Mouse (Mus musculus) Patski (cell line): ENCODE data around the gene Sipa1l1. TPM values are rescaled to one million over a fixed set of nuclear protein-coding genes. Genes with fewer than 3 reads are reported as not detected.
A peak's percentile ranks its signal among the peaks of the same experiment; 100 is the strongest.

Experiments
- ATAC-seq: fragments of 100-300 bp; one replicate; pipeline ENCODE4 v1.8.0; 2021
- CTCF ChIA-PET: fragments of 350-600 bp; sonication (Branson Sonifier 250); formaldehyde crosslinking; loops from one replicate; lab custom pipeline; 2022; ENCODE audit warnings: inconsistent platforms; lab: Charles Lee
- POLR2A ChIA-PET: fragments of 350-600 bp; sonication (Branson Sonifier 250); formaldehyde crosslinking; loops from one replicate; lab custom pipeline; 2022; ENCODE audit warnings: antibody characterized with exemption, inconsistent platforms; lab: Charles Lee
- DNase-seq: peaks from one replicate; pipeline ENCODE4 v3.0.0-alpha.2; 2011; ENCODE audit warnings: low read depth, low spot score
- H3K27me3 ChIP-seq: fragments of 371-371 bp; one replicate; pipeline ENCODE4 v1.5.1; 2021
- CTCF ChIP-seq: fragments of 100-300 bp; IDR thresholded peaks from one replicate; pipeline ENCODE4 v1.5.1; 2021
- in situ Hi-C: fragments of 300-500 bp; cut with MboI; formaldehyde crosslinking; loops from 3 replicates; pipeline ENCODE4 v1.11.1; 2018; ENCODE audit warnings: low pct_unique_long_range_greater_than_20kb, mixed read lengths
- polyA plus RNA-seq: library from polyadenylated mRNA; unstranded; gene quantifications from one replicate; pipeline ENCODE4 v1.2.3, GENCODE M21; 2021

The Sipa1l1 gene
- polyA plus RNA-seq, 1 experiment from 2014 or later, result 26.0 TPM

DNA sequence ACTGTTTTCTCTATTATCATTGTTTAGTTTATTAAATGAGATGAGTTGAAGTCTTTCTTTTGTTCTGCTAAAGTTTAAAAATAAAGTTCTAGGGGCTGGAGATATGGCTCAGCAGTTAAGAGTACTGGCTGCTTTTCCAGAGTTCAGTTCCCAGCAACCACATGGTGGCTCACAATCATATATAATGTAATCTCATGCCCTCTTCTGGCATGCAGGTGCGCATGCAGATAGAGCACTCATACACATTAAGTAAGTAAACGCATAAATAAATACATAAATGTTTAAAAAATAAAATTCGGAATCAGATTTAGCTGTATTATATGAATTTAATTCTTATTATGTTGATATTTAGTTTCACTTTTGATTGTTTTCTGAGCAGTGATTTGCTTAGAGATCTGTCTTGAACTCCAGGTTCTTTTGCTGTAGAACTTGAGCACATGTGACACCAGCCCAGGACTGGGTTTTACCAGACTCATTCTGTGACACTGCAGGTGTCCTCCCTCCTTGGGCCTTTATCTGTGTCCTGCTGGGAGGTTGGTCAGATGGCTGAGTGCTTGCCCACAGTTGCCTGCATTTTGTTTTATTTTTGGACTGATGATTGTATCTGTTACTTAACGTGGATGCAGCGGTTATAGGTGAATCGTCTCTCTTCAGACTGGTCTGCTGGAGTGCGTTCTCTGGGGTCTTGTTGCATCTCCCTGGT lies 124.6 kb downstream of the Sipa1l1 start:
- ATAC-seq, result no peak
- in situ Hi-C loops, result no loop called here
- H3K27me3 ChIP-seq, result no peaks in the 10 kb centered on the region
- no peak for DNase-seq
- CTCF ChIA-PET, result no interaction called here
- TF ChIP-seq CTCF, result peak; percentile 21
- POLR2A ChIA-PET, result no interaction called here

- DNase-seq (no peak), ATAC-seq (no peak)
- no peaks in the 10 kb centered on the region for H3K27me3 ChIP-seq
- ChIA-PET POLR2A (interaction anchor here (0.6 kb wide), 1 partner anchor 37 kb away, joined by 4 read pairs; no protein-coding TSS in a partner anchor), CTCF (interaction anchor here (1.0 to 1.9 kb wide), 2 partner anchors 9 to 11 kb away, joined by 3 to 8 read pairs; no protein-coding TSS in a partner anchor)
- TF ChIP-seq CTCF, result no peak
- in situ Hi-C loops, result no loop called here
Observed at GRCm38 (mm10) chr12:82294906-82295887, 126.1 kb downstream of the Sipa1l1 start.

- no peak for DNase-seq
Observed at GRCm38 (mm10) chr12:82296276-82296675, 127.2 kb downstream of the Sipa1l1 start.

GRCm38 (mm10) chr12:82297196-82297595 lies 128.1 kb downstream of the Sipa1l1 start:
- H3K27me3 ChIP-seq, result no peaks in the 10 kb centered on the region
- DNase-seq (no peak), ATAC-seq (no peak)
- ChIA-PET POLR2A (no interaction called here), CTCF (no interaction called here)
- in situ Hi-C loops, result no loop called here
- TF ChIP-seq CTCF, result no peak

More at GRCm38 (mm10) chr12:82296276-82296675, 127.2 kb downstream of the Sipa1l1 start:
- in situ Hi-C loops, result no loop called here
- ChIA-PET CTCF (no interaction called here), POLR2A (no interaction called here)
- H3K27me3 ChIP-seq, result no peaks in the 10 kb centered on the region
- no peak for ATAC-seq
- TF ChIP-seq CTCF, result no peak

DNA sequence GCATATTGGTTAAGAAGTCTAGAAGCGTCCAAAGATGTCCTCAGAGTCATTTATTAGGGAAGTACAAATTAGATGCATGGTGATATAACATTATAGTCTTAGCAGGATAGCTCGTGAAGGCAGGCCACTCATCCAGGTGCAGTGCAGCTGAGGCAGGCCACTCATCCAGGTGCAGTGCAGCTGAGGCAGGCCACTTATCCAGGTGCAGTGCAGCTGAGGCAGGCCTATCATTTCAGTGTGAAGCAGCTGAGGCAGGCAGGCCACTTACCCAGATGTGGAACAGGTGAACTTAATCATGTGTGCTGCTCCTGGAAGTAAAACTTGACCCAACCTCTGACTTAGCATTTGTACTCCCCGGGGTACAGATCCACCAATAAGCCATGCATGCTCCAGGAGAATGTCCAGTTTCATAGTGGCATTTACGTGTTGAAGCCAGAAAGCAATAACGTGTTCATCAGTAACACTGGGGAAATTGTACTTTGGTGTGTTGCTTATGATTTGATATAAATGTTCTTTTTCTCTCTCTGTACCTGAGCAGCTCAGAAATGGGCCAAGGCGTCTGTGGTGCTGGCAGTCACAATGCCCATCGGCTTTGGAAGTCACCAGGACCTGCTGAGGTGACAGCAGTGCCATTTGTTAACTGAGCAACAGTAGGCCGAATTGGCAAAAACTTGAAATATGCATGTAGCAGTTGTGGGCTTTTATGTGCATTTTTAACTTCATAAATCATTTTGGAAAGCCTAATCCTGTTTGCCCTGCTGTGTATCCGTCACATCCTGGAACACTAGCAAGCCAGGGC lies 129.7 kb downstream of the Sipa1l1 start:
- ChIA-PET CTCF (no interaction called here), POLR2A (no interaction called here)
- H3K27me3 ChIP-seq, result no peaks in the 10 kb centered on the region
- in situ Hi-C loops, result no loop called here
- ATAC-seq (no peak), DNase-seq (no peak)
- TF ChIP-seq CTCF, result no peak

- ATAC-seq (no peak), DNase-seq (no peak)
- CTCF ChIA-PET, result no interaction called here
- no peaks in the 10 kb centered on the region for H3K27me3 ChIP-seq
- in situ Hi-C loops, result no loop called here
- no peak for TF ChIP-seq CTCF
- POLR2A ChIA-PET, result no interaction called here
Observed at GRCm38 (mm10) chr12:82304140-82304539, 135.0 kb downstream of the Sipa1l1 start.

DNA sequence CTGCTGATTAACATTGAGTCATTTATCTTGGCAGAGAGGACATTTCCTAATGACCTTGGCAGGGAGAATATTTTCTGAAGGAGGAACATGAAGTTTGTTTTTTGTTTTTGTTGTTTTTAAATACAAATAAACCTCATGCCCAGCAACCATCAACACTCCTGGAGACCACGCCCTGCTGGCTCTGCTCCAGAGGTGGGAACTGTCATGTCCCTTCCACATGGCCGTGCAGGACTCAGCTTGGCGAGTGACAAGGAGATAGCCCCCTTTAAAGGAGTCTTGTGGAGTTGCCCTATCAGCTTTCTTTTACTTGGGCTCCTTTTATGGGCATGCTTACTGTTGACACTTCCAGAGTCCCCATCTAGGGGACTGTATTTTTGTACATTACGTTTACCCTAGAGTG lies 136.9 kb downstream of the Sipa1l1 start:
- in situ Hi-C loops, result no loop called here
- POLR2A ChIA-PET, result interaction anchor here (0.6 kb wide), 1 partner anchor 108 kb away, joined by 4 read pairs; no protein-coding TSS in a partner anchor
- H3K27me3 ChIP-seq, result no peaks in the 10 kb centered on the region
- no peak for DNase-seq
- no peak for TF ChIP-seq CTCF
- CTCF ChIA-PET, result no interaction called here
- no peak for ATAC-seq

- no peak for ATAC-seq
- in situ Hi-C loops, result loop anchor here (5.0 to 10.0 kb wide), 2 partner anchors 139 to 143 kb away; no protein-coding TSS in a partner anchor
- POLR2A ChIA-PET, result no interaction called here
Observed at GRCm38 (mm10) chr12:82311593-82311992, 142.5 kb downstream of the Sipa1l1 start.

GRCm38 (mm10) chr12:82312091-82312820 lies 143.1 kb downstream of the Sipa1l1 start:
- no peak for TF ChIP-seq CTCF
- POLR2A ChIA-PET, result no interaction called here
- in situ Hi-C loops, result loop anchor here (5.0 to 10.0 kb wide), 2 partner anchors 140 to 143 kb away; no protein-coding TSS in a partner anchor

More at GRCm38 (mm10) chr12:82311593-82311992, 142.5 kb downstream of the Sipa1l1 start:
- no peak for TF ChIP-seq CTCF
- no peak for DNase-seq
- CTCF ChIA-PET, result no interaction called here
- H3K27me3 ChIP-seq, result no peaks in the 10 kb centered on the region

More at GRCm38 (mm10) chr12:82312091-82312820, 143.1 kb downstream of the Sipa1l1 start:
- no peaks in the 10 kb centered on the region for H3K27me3 ChIP-seq
- CTCF ChIA-PET, result interaction anchor here (1.5 kb wide), 1 partner anchor 20 kb away, joined by 3 read pairs; no protein-coding TSS in a partner anchor
- DNase-seq (peak; percentile 98), ATAC-seq (peak; percentile 93)
